In the genomic region with DNA sequence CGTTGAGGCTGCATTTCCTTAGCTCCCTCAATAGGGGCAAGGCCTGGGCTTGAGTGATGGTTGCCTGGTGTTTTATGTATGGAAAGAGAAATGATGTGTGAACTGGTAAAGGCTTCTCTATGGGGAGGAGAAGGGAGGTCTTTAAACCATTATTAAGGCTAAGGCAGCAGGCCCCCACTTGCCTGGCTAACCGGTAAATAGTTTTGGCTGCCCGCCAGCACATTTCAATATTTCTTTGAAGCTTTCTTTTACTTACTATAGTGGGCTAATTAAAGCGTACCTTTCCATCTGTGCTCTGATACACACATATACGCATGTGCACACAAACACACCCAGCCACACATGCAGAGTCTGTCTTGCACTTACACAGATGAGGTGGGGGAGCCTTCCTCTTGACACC, we compare ENCODE assay signal across 12 mouse cellular contexts.
DNase-seq lines count a peak whose midpoint lies in the region; ATAC-seq lines count a peak whose summit lies in the region.
"Had no signal": no experiment of that assay in that cellular context is flagged by ENCODE, and none has a peak within 500 bp of the region (broad histone marks: within the 10 kb centered on the region; RNA-seq: fewer than 3 reads in every experiment).

No protein-coding gene starts in this region.

- DNase-seq in midbrain, embryonic 10.5 days (ENCODE audit: low spot score): no peak
- peak; percentile 56 for DNase-seq in forelimb bud, embryonic 11.5 days (ENCODE audit: low read depth, low spot score)
- no peak for DNase-seq in layer of hippocampus, adult 18-20 months (ENCODE audit: low spot score in 2 of 2)
- DNase-seq in cerebellum, adult 9-10 months: no peak
- DNase-seq: adrenal gland, postnatal 10 days; kidney, adult 2 months; lung, postnatal 10 days; retina, postnatal 1 day had no signal

- no peak overlapping the region for H3K4me3 ChIP-seq in midbrain, embryonic 13.5 days (replicated peaks)
- H3K4me3 ChIP-seq in midbrain, embryonic 10.5 days: no peak overlapping the region
- H3K4me3 ChIP-seq in forebrain, embryonic 12.5 days (replicated peaks): no peak overlapping the region
- no peak overlapping the region for H3K4me3 ChIP-seq in midbrain, embryonic 16.5 days (ENCODE audit: low read depth, low read length)

- ATAC-seq in midbrain, embryonic 13.5 days: peak; percentile 89
- ATAC-seq in forebrain, embryonic 12.5 days (ENCODE audit: low FRiP score): peak; percentile 83; the same call in 1 of the 2 replicates
- peak; percentile 66 for ATAC-seq in midbrain, embryonic 16.5 days

- no peaks in the 10 kb centered on the region for H3K9me3 ChIP-seq in midbrain, embryonic 13.5 days
- no peaks in the 10 kb centered on the region for H3K9me3 ChIP-seq in midbrain, embryonic 10.5 days (replicated peaks)
- H3K9me3 ChIP-seq in forebrain, embryonic 12.5 days: no peaks in the 10 kb centered on the region
- no peaks in the 10 kb centered on the region for H3K9me3 ChIP-seq in midbrain, embryonic 16.5 days (replicated peaks; ENCODE audit: control insufficient read depth, low read length, poor library complexity, severe bottlenecking)

- no peaks in the 10 kb centered on the region for H3K36me3 ChIP-seq in midbrain, embryonic 13.5 days
- H3K36me3 ChIP-seq in midbrain, embryonic 10.5 days: no peaks in the 10 kb centered on the region
- H3K36me3 ChIP-seq in forebrain, embryonic 12.5 days (replicated peaks): no peaks in the 10 kb centered on the region
- H3K36me3 ChIP-seq in midbrain, embryonic 16.5 days (ENCODE audit: control insufficient read depth, insufficient read depth, low read length): no peaks in the 10 kb centered on the region

- WGBS in midbrain, embryonic 13.5 days: 42% methylated on average over 5 of the region's 5 CpGs
- WGBS in midbrain, embryonic 10.5 days: 83% methylated on average over 5 of the region's 5 CpGs
- 49% methylated on average over 5 of the region's 5 CpGs for WGBS in forebrain, embryonic 12.5 days
- WGBS in midbrain, embryonic 16.5 days: 27% methylated on average over 5 of the region's 5 CpGs

- no peaks in the 10 kb centered on the region for H3K27me3 ChIP-seq in midbrain, embryonic 13.5 days
- H3K27me3 ChIP-seq in midbrain, embryonic 10.5 days (ENCODE audit: low read depth, poor library complexity, severe bottlenecking): no peaks in the 10 kb centered on the region
- no peaks in the 10 kb centered on the region for H3K27me3 ChIP-seq in forebrain, embryonic 12.5 days
- H3K27me3 ChIP-seq in midbrain, embryonic 16.5 days (ENCODE audit: control insufficient read depth, insufficient read depth, low read depth, low read length): no peaks in the 10 kb centered on the region

- no peak overlapping the region for H3K27ac ChIP-seq in midbrain, embryonic 13.5 days
- H3K27ac ChIP-seq in midbrain, embryonic 10.5 days (replicated peaks): no peak overlapping the region
- H3K27ac ChIP-seq in forebrain, embryonic 12.5 days: no peak overlapping the region
- H3K27ac ChIP-seq in midbrain, embryonic 16.5 days (ENCODE audit: low read length): no peak overlapping the region

- H3K4me1 ChIP-seq in midbrain, embryonic 13.5 days (replicated peaks): peaks cover 10% of the 10 kb centered on the region
- H3K4me1 ChIP-seq in midbrain, embryonic 10.5 days: no peaks in the 10 kb centered on the region
- H3K4me1 ChIP-seq in forebrain, embryonic 12.5 days: no peaks in the 10 kb centered on the region
- H3K4me1 ChIP-seq in midbrain, embryonic 16.5 days (ENCODE audit: control insufficient read depth, insufficient read depth, low read length): no peaks in the 10 kb centered on the region

- no peak overlapping the region for H3K4me2 ChIP-seq in midbrain, embryonic 13.5 days (replicated peaks)
- H3K4me2 ChIP-seq in forebrain, embryonic 12.5 days: no peak overlapping the region
- H3K4me2 ChIP-seq in midbrain, embryonic 16.5 days (ENCODE audit: low read length): no peak overlapping the region
- H3K4me2 ChIP-seq: liver, embryonic 11.5 days had no signal

- no peak overlapping the region for H3K9ac ChIP-seq in midbrain, embryonic 13.5 days (replicated peaks)
- H3K9ac ChIP-seq in forebrain, embryonic 12.5 days: no peak overlapping the region
- H3K9ac ChIP-seq in midbrain, embryonic 16.5 days (ENCODE audit: low read depth, low read length): no peak overlapping the region
